Mouse (Mus musculus) thymus, postnatal 25 days (tissue): ENCODE results near the gene Sp1.

ENCODE experiments used
- DNase-seq: peaks from one replicate; pipeline ENCODE4 v3.0.0; 2022

Sp1 gene

DNA sequence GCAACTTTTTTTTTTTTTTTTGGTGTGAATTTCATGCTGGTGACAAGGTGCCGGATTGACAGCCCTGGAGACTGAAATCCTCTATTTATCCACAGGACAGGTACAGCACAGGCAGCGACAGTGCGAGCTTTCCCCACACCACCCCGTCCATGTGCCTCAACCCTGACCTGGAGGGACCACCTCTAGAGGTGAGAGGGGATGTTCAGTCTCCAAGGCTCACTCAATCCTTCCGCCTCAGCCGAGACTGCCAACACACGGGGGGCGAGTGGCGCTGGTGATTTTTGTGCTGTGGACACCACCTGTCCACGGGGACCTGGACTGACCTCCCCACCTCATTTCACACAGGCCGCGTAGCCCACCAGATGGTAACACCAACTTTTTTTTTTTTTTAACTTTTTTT, 79.9 kb downstream of the Sp1 start:
- no peak for DNase-seq
